Mouse (Mus musculus) cerebellum, postnatal 36 days (tissue): ENCODE measurements at regions not wholly inside any gene's neighbourhood (a gene's known extent, or its start where the extent isn't known, plus 50 kb on each side); places are given as distances from the start of the nearest gene placed in this dataset.
A peak's percentile ranks its signal among the peaks of the same experiment; 100 is the strongest.

Experiments used
- DNase-seq, 2 experiments: peaks; one replicate each; pipeline ENCODE4 v3.0.0; 2021 to 2022; ENCODE audit warnings: mixed read lengths in 2 of 2

DNA sequence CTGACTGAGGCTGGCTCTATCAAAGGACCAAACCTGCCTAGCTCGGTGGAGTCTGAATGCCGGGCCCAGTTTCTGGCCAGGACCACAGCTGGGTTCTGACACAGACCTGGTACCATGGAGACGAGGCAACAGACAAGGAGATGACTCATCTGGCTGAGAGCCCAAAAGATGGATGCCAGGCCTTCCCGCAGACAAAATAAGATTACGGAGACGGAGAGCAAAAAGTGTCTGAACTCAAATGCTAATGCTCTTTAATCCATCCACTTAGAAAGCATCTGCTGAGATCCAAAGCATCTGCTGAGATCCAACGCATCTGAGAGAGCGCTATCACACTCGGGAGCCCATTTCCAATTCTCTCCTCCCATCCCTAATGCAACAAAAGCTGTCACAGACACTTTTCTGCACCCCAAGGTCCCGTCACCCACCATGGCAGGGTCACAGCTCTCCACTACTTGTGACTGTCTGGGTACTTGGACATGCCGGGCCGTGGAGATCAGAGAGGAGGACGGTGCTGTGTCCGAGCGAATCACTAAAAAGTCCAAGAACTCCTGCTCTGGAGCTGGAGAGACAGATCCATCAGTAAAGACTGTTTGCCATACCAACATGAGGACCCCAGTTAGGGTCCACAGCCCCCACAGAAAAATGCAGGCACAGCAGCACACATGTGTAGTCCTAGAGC lies 278.3 kb upstream of the Sulf2 start:
- peak; percentile 46 to 49 for DNase-seq

DNA sequence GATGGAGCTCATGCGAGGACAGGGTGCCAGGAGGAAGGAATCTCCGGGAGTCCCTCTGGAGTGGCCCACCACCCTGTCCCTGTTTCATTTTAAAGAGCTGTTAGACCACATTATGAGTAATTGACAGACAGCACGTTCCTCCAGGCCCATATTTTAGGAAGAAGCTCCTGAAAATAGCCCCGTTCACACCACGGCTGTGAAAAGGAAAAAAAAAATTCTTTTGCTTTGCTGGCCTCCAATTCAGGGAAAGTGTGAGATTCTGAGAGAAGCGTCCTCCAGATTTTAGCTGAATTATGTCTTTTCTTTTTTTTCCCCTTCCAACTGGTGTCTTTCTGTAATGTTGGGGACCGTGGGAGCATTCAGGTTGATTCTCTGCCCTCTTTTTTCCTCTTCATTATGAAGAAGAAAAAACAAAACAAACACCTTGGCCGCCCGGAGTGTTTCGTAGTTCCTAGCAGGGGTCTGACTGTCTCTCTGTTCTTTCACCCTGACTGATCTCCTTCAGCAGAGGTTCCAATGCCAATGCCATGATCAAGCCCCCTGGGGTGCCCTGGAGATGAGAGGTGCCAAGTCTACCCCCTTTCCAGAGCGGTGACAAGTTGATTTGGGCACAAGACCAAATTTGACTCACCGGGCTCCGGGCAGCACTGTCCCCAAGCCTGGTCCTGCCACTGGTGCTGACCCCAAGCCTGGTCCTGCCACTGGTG lies 277.6 kb upstream of the Sulf2 start:
- no peak for DNase-seq

DNA sequence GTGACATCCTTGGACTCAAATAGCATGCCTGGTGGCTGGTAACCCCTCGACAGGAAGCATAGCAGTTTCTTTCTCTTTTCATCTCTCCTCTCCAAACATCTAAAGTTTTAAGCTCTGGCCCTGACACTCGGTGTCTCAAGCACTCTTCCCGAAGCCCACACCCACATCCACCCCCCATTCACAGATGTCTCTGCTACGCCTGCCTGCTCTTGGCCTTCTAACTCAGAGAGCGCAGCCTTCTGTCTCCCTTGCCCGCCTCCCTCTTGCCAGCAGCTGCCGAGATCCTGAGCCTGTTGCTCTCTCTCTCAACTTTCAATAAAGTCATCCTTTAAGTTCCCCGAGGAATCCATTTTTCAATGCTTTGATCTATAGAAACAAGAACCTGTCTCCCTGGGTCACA lies 277.1 kb upstream of the Sulf2 start:
- no peak for DNase-seq

DNA sequence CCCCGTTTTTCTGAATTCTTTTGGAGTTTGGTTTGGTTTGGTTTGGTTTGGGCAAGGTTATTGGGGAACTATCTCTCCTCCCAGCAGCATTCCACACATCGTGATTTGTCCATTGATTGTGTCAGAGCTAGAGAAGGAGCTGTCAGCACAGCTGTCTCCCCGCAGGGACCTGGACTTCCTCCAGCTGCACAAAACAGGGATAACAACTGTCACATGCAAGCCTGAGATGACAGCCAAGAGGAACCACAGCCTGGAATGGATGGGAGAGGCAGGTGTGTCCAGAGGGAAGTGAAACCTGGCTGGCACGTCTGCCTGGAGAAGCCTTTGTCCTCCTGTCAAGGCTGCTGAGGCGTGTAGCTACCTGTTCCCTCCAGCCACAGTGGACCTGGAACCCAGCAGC lies 274.5 kb upstream of the Sulf2 start:
- no peak for DNase-seq

DNA sequence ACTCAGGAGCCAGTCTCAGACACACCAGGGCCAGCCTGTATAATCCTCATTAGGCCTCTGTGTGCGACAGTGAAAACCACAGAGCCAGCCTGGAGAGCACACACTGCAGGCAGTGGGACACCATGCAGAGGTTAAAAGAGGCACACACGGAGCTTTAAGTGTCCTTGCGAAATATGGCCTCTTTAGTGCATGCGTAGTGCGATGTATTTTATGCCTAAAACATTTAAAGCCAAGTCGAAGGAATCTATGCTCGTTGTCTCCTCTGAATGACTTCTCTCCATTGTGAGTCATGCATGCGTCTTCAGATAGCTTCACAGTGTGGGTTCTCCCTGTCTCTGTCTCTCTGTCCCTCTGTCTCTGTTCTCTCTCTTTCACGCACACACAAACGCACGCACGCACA lies 274.0 kb upstream of the Sulf2 start:
- DNase-seq = no peak

DNA sequence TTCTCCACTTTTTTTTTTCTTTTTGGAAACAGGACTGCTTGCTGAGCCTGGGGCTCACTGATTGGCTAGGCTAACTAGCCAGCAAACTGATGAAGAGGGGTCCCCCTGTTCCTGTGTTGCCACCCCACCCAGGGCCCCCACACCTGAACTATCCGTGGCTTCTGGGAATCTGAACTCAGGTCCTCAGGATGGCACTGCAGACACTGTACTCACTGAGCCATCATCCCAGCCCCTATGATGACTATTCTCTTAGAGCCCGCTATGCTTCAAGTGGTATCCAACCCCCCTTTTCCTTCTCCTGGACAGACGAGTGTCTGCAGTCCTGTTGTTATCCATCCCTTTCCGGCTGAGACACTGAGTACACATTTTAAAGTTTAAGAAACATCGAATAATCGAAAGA lies 271.9 kb upstream of the Sulf2 start:
- DNase-seq = no peak

DNA sequence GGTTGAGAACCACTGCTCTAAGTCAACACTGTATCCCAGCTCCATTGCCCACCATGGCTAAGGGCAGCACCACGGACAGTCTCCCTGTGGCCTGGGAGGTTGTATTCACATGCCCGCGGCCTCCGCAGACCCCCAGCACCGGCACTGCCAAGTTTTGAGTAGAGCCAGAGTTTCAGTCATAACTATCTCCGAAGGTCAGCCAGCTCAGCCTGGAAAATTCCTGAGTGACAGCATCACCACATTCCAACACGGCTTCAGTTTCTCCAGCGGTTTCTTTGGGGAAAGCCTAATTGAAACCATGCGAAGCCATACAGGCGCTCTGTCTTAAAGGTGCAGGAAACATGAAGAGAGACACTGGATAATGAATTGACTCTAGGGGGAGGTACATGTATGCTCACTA lies 271.5 kb upstream of the Sulf2 start:
- no peak for DNase-seq

DNA sequence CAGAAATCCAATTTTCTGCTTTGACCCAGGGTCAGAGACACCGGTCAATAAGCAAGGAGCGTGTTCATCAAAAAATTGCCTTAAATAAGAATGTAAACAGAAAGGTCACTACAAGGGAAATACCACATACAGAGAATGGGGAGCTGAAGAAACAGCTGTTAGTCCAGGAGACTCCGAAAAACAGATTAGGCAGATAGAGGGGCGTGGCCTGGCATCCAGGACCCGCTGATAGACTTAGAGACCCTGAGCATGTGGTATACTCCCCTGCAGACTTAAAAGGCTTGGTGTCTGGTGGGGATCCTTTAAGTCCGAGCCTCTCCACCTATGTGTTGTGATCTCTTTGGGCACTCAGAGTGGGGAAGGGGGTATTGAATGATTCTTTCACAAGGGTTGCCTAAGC lies 271.0 kb upstream of the Sulf2 start:
- DNase-seq = no peak

DNA sequence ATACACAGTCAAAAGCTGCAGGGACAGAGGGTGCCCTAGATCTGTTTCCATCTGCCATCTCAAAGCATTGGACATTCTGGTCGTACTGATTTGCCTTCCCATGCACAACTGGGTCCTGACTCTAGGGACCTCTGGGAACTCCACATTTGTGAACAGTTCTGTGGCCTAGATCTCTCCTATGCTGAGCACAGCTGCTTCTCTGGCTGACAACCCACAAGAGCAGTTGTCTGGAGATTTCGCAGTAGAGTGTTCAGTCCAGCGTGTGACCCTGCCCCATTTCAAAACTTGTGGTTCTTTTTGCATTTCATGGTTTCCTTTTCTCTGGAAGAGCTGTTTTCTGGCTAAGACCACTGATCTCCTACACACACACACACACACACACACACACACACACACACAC lies 269.7 kb upstream of the Sulf2 start:
- no peak for DNase-seq

DNA sequence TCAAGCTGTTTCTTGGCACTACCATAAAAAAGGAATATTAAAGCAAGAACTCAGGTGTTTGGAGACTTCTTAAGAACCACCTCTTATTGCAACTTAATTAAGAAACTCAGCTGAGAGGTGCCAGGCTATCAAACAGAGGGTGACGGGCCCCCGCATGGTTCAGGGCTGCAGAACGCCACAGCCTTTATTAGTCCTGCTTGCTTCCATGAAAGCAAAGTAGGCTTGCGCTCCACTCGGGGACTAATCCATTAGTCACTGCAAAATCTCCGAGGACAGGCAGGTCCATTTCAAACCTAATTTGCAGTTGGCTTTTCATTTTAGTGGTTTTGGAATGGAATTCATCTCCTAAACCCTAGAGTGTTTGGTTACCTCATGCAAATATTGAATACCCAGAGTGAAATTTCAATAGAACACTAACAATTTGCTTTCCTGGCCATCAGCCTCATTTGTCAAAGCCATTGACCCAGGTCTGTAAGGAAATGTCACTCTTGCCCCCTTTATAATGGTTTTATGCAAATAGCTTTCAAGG lies 267.7 kb upstream of the Sulf2 start:
- no peak for DNase-seq

DNA sequence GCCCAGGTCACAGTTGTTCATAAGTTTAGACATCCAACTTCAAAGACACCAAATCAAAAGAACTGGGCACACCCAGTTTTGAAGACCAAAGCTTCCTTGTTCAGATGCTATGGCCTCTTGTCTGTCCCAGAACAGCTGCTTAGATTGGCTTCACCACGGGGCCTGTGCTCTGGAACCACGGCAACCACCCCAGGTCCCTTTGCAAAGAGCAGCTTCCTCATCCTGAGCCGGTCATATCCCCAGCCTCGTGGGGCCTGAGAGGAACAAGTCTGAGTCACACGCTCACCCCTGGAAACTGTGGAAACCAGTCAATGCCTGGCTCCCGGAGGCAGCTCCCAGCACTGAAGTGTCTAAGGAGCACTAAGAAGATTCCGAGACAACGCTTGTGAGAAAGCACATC lies 264.8 kb upstream of the Sulf2 start:
- no peak for DNase-seq

DNA sequence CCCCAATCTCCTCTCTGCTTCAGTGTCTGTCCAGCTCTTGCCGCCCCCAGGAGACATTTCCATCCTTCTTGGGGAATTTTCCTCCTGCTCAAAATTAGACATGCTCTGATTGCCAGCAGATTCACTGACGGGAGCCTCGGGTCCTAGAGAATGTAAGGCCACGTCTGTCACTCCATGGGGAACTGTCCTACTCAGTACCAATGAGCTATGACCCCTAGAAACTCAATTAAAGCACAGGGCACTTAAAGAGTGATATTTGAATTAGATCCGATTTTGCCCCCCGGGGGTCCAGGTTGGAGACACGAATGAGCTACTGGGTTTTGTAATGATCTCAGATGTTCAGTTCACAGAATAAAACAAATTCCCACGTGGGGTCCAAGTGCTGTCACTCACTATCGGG lies 263.8 kb upstream of the Sulf2 start:
- DNase-seq = no peak

DNA sequence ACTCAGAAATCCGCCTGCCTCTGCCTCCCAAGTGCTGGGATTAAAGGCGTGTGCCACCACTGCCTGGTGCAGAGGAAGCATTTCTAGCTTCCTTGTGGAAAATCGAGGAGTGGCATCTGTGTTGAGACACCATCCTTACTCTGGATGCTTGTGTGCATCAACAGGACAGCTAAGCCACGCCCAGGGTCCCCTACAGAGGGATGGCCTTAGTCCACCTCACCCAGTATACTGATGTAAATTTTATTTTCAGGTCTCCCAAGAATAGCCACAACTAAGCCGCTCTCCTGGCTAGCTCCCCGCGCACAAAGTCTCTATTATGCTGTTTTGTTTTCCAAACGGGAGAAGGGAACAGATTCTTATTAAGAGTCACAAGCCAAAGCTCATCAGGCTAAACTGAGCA lies 262.8 kb upstream of the Sulf2 start:
- no peak for DNase-seq

DNA sequence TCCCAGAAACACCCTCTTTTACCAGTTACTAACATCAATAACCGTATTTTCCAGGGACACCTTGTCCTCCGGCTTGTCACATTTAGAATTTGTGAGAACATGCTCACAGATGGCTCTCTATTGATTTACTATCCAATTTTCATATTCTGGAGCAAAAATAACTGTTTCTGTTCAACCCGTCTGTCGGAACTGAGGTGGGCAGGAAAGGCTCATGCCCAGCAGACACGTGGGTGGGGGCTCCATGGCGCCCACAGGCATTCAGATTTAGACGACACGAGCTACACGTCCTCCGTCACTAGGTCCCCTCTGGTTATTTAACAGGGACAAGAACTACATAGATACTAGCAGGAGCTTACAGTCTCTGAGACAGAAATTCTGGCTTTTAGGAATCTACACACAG lies 262.2 kb upstream of the Sulf2 start:
- no peak for DNase-seq

DNA sequence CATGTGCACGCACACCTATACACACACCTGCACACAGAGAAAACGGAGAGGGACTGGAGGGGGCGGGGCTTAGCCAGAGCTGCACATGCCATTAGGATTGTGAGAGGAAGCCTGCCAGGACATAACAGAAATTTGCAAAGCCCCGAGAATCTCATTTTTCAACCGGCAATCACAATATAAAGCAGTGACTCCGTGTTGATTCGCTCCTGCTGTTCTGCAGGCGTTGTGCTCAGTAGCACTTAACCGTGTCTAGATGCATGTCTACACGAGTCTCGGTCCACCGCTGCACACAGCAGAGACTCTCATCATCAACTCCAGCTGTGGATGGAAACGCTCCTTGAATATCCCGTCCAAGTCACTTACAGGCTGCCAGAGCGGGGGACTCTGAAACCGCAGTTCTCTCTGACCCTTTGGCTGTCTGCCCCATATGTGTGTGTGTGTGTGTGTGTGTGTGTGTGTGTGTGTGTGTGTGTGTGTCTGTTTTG lies 260.1 kb upstream of the Sulf2 start:
- no peak for DNase-seq

DNA sequence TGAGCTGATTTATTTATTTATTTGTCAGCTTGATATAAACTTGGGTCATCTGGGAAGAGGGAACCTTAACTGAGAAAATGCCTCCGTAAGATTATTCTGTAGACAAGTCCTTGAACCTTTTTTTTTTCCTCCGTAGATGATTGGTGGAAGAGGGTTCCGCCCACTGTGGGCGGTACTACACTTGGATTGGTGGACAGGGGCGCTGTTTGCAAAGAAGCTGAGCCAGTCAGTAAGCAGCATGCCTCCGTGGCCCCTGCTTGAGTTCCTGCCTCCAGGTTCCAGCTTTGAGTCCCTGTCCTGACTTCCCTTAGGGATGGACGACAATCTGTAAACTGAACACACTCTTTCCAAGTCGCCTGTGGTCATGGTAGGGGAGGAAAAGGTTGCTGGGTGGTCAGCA lies 259.4 kb upstream of the Sulf2 start:
- DNase-seq = no peak

DNA sequence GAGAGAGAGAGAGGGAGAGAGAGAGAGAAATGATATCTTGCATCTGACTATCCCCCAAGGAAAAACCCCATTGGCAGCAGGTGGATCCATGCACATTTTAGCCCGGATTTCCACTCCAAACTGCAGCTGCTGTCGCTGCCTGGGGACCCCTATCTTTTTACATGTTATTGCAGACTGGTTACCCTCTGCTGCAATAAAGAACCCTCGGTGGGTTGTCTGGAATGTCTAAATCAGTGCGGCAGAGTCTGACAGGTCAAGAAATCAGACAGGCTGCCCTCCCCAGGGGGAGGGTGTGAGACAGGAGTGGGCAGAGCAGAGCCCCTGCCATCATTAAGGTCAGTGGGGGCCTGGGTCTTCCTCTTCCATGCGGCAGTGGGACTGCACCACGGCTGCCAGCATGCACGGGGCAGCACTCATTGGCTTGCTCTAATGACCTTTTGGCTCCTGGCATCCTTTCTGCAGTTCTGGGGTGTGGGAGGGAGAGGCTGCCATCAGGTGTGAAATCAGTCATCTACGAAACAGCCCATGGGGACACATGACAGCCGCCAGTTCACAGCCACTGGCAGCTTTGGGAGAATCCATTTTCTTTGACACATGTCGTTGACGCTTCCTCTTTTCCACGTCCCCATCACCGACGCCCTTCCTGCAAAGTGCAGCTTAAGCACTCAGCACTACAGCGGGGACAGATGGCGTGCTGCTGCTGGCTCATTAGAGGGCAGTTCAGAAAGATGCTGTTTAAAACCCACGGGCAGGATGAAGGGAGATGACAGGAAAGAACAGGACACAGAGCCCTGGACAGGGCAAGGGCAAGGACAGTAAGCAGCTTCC lies 256.8 kb upstream of the Sulf2 start:
- no peak for DNase-seq

DNA sequence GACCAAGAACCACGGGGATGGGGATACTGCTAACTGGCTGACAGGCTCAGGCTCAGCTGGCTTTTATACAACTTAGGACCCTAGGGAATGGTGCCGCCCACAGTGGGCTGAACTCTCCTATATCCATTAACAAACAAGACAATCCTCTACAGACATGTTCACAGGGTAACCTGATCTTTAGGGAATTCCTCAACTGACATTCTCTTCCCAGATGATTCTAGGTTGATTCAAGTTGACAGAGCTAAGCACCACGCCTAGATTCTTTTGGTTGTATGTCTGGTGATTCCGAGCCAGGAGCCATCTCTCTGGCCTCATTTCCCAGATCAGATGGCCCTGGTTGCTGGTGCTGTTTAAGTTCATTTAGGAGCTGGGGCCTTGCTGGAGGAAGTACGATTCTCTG lies 253.9 kb upstream of the Sulf2 start:
- no peak for DNase-seq

DNA sequence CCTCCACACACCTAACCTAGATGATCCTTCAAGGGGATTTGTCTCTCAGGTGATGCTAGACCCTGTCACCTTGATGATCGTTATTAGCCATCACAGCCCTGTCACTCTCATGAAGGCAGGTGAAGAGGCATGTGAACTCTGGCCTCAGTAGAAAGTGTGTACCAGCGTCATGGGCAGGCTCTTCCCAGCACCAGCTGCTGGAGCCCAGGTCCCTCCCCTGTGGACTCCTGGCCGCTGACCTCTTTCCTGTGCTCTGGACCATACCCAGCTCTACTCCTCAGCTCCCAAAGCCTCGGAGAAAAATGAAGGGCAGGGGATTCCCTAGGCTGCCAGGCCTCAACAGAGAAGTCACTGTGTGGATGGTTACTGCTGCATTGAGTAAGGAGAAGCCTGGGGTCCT lies 253.3 kb upstream of the Sulf2 start:
- no peak for DNase-seq

DNA sequence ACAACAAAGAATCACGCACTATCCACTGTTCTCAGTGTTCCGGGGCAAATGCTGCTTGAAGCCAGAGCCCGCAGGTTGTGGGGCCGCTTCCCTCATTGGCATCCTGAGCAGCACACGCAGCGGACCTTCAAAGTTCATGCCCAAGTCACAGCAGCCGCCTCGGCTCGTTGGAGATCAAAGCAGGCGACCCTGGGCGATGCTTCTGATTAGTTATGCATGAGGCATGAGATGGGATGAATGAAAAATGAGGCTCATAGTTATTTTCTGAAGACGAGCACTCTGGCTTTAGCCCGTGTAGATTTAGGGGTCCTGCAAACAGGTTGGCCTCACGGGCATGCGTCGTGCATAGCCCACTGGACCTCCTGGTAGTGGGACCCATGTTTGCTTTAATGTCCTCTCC lies 252.5 kb upstream of the Sulf2 start:
- DNase-seq = no peak

DNA sequence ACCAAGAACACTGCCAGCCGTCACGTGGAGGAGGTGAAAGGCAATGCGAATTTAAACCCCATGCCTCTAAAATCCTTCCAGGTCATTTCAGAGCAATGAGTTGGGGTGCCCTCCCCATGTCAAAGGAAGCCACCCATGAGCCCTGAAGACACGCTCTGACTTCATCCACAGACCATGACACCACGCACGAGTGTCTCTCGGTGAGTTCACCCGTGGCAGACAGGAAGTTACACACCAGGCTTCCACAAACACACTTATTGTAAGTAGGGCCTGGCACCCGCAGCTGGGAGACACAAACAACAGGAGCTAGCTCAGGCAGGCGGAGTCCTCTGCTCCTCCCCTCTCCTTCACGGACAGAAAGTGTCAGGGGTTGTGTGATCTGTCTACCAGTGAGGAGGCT lies 251.4 kb upstream of the Sulf2 start:
- no peak for DNase-seq

DNA sequence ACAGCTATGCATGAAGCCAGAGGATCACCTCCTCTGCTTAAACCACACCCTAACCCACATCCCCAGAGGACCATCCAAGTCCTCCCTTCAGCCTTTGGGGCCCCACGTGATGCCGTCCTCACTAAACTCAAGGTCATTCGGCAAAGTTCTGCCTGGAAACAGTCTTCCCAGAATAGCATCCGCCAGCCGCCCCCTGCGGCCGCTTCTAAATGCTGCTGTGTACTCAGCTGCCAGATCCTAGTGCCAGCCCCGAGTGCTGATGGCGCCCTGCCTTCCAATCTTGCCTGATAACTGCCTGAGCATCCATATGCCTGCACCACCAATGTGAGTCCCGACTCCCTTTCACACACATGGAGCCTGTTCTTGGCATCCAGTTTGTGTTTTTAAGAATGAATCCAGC lies 247.9 kb upstream of the Sulf2 start:
- DNase-seq = peak; percentile 5 to 12

DNA sequence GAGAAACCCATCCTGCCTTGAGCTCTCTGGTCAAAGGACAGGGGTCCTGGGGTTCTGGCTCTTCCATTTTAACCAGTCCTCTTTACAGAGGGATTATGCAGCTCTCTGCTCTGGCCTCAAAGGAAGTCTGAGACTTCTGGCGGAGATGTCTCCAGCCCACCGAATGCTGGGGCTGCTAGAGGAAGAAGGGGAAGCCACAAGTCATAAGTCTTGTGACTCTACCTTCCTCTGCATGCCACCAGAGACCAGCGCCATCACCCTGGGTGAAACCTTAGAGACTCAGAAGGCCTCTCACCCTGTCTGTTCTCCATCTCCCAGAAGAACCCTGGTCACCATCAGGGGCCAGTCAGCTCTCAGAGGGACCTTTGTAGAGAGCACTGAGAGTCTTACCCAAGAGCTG lies 246.4 kb upstream of the Sulf2 start:
- DNase-seq = no peak

DNA sequence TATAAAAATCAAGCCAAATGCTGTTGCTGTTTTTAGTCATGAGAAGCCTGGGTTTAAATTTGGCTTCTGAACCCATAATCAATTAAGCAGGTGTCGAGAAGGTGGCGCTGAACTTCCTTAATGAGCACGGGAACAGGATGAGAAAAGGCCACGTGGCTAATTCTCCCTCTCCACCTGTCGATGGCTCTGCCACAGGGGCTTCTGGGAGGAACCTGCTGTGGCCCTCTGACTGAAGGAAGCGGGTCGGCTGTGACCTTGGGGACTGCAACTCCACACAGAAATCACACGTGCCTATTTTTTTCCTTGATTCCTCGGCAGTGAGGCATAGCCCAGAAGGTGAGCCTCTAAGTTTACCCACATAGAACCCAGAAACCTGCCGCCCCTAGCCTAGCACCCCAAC lies 244.8 kb upstream of the Sulf2 start:
- DNase-seq = no peak
